Mouse (Mus musculus): ENCODE results near the gene Zfp120. TPM values are rescaled to one million over a fixed set of nuclear protein-coding genes. Genes with fewer than 3 reads are reported as not detected.
"Not testable (repeated sequence)": the region's sequence is repeated elsewhere in the genome, so short reads cannot be mapped to it uniquely, and the experiment has no call there.

Gene Zfp120
- polyA plus RNA-seq, 1 experiment from 2014 or later: 7.4 TPM

DNA sequence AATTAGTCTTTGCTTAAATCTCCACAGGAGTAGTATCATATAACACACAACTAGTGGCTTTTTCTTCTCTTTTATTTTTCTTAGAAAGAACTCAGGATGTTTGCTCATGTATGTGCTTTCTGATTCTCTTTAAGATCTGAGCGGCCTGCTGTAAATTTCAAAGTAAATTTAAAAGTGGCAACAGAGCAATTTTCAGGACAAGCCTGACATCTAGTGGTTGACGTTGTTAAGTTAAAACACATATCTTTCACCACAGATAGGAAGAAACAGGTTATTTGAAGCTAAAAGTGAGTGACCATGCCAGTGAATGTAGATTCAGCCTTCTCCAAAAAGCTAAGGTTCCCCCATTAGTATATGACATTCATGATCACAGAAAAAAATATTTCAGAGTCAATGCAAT is 36.9 kb downstream of the Zfp120 start:
- WGBS: 25% methylated on average over 2 of the region's 2 CpGs
- H3K36me3 ChIP-seq (ENCODE audit: control insufficient read depth, insufficient read depth, low read length); DNase-seq (ENCODE audit: low spot score); H3K27ac ChIP-seq (ENCODE audit: low read depth, low read length); H3K4me3 ChIP-seq (ENCODE audit: low read depth, low read length); ATAC-seq (replicated peaks; ENCODE audit: low FRiP score); H3K9ac ChIP-seq (ENCODE audit: low read depth, low read length); H3K4me1 ChIP-seq (replicated peaks; ENCODE audit: control insufficient read depth, insufficient read depth, low read length); H3K4me2 ChIP-seq; H3K9me3 ChIP-seq (ENCODE audit: control insufficient read depth, low read length); H3K27me3 ChIP-seq (replicated peaks; ENCODE audit: control insufficient read depth, insufficient read depth, low read length): not testable (repeated sequence)

Other genes with a start within 250 kb of the Zfp120 start
- not detected in 2 replicates for gene Gm10770, start 43.0 kb upstream of the Zfp120 start, polyA plus RNA-seq (2014; fragmentation: Nextera tagmentation; extraction: Ambion mirVana)
- not detected in 2 replicates for gene Gm14139, start 45.0 kb upstream of the Zfp120 start, polyA plus RNA-seq (2014; fragmentation: Nextera tagmentation; extraction: Ambion mirVana)
- gene Zfp937, start 81.4 kb upstream of the Zfp120 start, polyA plus RNA-seq (2014; fragmentation: Nextera tagmentation; extraction: Ambion mirVana): 4.1 and 4.5 TPM in 2 replicates
- gene Gm21994, start 118.9 kb upstream of the Zfp120 start, polyA plus RNA-seq (2014; fragmentation: Nextera tagmentation; extraction: Ambion mirVana): 2.4 and 3.3 TPM in 2 replicates
- not detected in 2 replicates for gene Gm14124, start 120.8 kb upstream of the Zfp120 start, polyA plus RNA-seq (2014; fragmentation: Nextera tagmentation; extraction: Ambion mirVana)
- 1.5 and 2.7 TPM in 2 replicates for gene Gm10130, start 187.0 kb upstream of the Zfp120 start, polyA plus RNA-seq (2014; fragmentation: Nextera tagmentation; extraction: Ambion mirVana)
- 4.4 TPM in 2 replicates for gene 3300002I08Rik, start 226.1 kb upstream of the Zfp120 start, polyA plus RNA-seq (2014; fragmentation: Nextera tagmentation; extraction: Ambion mirVana)

Data from liver, embryonic 11.5 days (tissue).